Mouse (Mus musculus) erythroblast, embryonic 14.5 days (primary cell): Measurements from ENCODE around the gene Cwh43. TPM values are rescaled to one million over a fixed set of nuclear protein-coding genes. Genes with fewer than 3 reads are reported as not detected.

Experiments used
- H3K27me3 ChIP-seq: 2 replicates; pipeline ENCODE4 v1.6.1; 2012; ENCODE audit warnings: inconsistent platforms; ENCODE audit not compliant: control insufficient read depth
- H3K36me3 ChIP-seq: 2 replicates; pipeline ENCODE4 v1.6.1; 2012; ENCODE audit warnings: mild to moderate bottlenecking, inconsistent platforms; ENCODE audit not compliant: control insufficient read depth
- H3K4me1 ChIP-seq: 2 replicates; pipeline ENCODE4 v1.6.1; 2012; ENCODE audit warnings: inconsistent platforms; ENCODE audit not compliant: control insufficient read depth
- H3K4me3 ChIP-seq: replicated peaks from 2 replicates; pipeline ENCODE3; 2012; ENCODE audit warnings: moderate library complexity, mild to moderate bottlenecking, inconsistent platforms
- H3K9me3 ChIP-seq: 2 replicates; pipeline ENCODE4 v1.6.1; 2012; ENCODE audit warnings: low read length, inconsistent platforms, mixed read lengths; ENCODE audit not compliant: control insufficient read depth
- GATA1 ChIP-seq: IDR thresholded peaks from 2 replicates; pipeline ENCODE4 v1.6.1; 2012; ENCODE audit warnings: low read length, inconsistent platforms, mixed read lengths
- TAL1 ChIP-seq: IDR thresholded peaks from 3 replicates; pipeline ENCODE4 v1.6.1; 2012; ENCODE audit warnings: low read length, inconsistent platforms, mixed read lengths
- polyA plus RNA-seq: library from polyadenylated mRNA; stranded (reverse); fragments of >175 nt; gene quantifications from 2 replicates; pipeline ENCODE4 v1.2.3, GENCODE M21; 2012

Gene Cwh43
- polyA plus RNA-seq, 1 experiment: not detected

DNA sequence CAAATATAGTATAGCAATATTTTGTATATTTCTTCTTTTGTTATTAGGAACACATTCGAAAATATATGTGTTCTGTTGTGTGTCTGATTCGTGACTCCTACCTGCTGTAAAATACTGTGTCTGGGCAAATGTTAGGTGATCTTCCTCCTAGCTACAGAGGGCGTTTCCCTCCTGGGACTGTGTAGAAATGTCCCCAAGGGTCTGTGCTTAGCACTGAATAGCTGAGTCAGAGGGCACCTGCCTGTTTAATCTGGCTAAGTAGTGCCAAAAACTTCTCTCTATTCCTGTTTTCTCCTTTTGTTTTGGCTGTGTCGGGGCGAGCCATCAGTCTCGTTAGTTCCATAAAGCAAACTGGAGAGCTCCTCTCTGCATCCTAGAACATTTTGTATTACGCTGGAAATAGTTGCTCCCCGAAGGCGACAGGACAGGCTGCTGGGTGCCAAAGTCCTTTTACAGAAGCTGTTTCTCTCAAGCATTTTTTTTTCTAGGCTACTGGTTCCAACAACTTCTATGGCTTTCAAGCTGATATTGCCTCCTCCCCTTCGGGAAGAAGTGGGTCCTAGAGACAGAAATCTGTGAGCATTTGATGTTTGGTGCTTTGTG lies 36.9 kb upstream of the Cwh43 start:
- TF ChIP-seq TAL1: no peak
- TF ChIP-seq GATA1: no peak
- peaks cover 32% of the 10 kb centered on the region for H3K4me1 ChIP-seq
- H3K4me3 ChIP-seq: no peak overlapping the region
- no peaks in the 10 kb centered on the region for H3K36me3 ChIP-seq
- no peaks in the 10 kb centered on the region for H3K9me3 ChIP-seq
- peaks cover 23% of the 10 kb centered on the region for H3K27me3 ChIP-seq

DNA sequence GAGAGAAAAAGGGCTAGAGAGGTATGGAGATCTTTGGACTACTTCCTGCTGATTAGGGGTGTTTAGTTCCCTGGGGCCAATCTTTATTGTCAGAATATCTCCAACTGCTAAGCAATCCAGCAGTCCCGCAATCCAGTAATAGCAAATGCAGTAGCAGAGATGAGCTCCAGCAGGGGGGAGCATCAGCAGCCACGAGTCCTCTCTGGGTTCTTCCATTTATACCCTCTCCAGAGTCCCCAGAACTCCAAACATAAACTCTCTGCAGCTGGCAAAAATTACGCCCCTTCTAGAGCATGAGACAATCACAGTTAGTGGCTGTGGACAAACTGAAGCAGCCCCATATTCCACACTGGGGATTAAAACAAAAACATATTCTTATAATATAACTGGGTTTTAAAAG lies 36.1 kb upstream of the Cwh43 start:
- no peak for TF ChIP-seq TAL1
- TF ChIP-seq GATA1: no peak
- Histone ChIP-seq H3K27me3 (peaks cover 23% of the 10 kb centered on the region), H3K36me3 (no peaks in the 10 kb centered on the region), H3K4me1 (peaks cover 24% of the 10 kb centered on the region), H3K9me3 (no peaks in the 10 kb centered on the region), H3K4me3 (no peak overlapping the region)

DNA sequence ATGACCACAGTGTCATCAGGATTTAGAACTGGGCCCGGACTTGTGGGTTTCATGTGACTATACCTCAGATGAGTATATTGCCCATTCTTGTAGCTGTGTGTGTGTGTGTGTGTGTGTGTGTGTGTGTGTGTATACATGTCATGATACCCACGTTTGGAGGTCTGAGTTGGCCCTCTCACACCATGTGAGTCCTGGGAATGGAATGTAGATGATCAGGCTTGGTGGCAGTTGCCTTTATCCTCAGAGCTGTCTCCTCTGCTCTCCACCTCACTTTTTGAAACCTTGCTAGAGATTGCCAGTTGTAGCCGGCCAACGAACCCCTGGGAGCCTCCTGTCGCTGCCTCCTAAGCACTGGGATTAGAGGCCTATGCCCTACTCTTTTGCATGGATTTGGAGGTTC lies 33.3 kb upstream of the Cwh43 start:
- Histone ChIP-seq H3K4me1 (peaks cover 16% of the 10 kb centered on the region), H3K9me3 (no peaks in the 10 kb centered on the region), H3K4me3 (no peak overlapping the region), H3K36me3 (no peaks in the 10 kb centered on the region), H3K27me3 (peaks cover 27% of the 10 kb centered on the region)
- TF ChIP-seq GATA1 (no peak), TAL1 (no peak)

DNA sequence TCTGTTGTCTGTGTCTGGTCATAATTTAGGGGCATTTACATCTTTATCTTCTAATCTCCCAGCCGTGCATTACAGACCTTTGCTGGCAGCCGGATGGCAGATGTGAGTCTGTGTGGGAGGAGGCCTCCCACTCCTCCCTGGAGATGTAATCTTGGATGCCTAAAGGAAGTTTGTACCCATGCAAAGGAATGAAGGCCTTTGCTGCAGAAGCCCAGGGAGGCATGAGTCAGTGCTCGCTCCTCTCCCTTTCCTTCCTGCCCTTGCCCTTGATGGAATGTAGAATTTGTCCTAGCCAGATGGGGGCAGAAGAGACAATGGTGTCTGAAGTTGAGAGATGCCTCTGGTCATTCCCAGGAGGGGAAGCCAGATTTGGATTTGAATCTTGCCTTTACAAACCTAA lies 32.7 kb upstream of the Cwh43 start:
- TF ChIP-seq GATA1 (no peak), TAL1 (no peak)
- Histone ChIP-seq H3K36me3 (no peaks in the 10 kb centered on the region), H3K27me3 (peaks cover 22% of the 10 kb centered on the region), H3K4me1 (peaks cover 14% of the 10 kb centered on the region), H3K9me3 (no peaks in the 10 kb centered on the region), H3K4me3 (no peak overlapping the region)

DNA sequence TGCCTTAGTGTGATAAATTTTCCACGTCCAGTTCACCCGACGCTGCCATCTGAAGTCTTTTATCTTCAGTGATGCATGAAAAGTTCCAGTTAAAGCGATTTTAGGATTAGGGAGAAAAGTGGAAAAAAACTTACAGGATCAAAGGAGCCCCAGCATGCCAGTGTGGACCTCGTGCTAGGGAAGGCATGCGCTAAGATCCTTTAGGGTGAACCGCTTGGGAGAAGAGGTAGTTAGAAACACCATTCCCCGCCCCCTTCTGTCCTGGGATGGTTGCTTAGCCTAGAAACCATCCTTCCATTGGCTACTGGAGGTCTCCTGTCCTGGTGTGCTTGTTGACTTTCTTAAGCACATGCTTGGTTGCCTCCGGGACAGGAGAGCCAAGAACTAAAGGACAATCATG lies 29.8 kb upstream of the Cwh43 start:
- Histone ChIP-seq H3K36me3 (no peaks in the 10 kb centered on the region), H3K27me3 (peaks cover 19% of the 10 kb centered on the region), H3K4me3 (no peak overlapping the region), H3K4me1 (peaks cover 19% of the 10 kb centered on the region), H3K9me3 (no peaks in the 10 kb centered on the region)
- TF ChIP-seq GATA1: no peak
- TF ChIP-seq TAL1: no peak

DNA sequence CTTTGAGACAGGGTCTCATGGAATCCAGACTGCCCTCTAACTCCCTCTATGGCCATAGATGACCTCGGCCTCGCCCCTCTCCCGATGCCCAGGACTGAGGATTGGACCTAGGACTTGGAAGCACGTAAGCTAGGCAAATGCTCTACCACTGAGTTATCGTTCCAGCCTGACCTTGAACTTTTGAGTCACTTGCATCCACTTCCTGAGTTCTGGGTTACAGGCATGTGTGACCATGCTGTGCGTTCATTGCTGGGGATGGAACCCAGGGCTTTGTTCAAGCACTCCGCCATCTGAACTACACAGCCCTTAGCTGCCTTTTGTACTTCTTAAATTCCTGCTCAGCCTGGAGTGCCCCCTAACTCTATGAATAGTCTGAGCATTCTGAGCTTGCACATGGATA lies 29.4 kb upstream of the Cwh43 start:
- no peaks in the 10 kb centered on the region for H3K36me3 ChIP-seq
- TF ChIP-seq TAL1 (no peak), GATA1 (no peak)
- H3K4me3 ChIP-seq: no peak overlapping the region
- H3K4me1 ChIP-seq: peaks cover 16% of the 10 kb centered on the region
- peaks cover 22% of the 10 kb centered on the region for H3K27me3 ChIP-seq
- no peaks in the 10 kb centered on the region for H3K9me3 ChIP-seq

DNA sequence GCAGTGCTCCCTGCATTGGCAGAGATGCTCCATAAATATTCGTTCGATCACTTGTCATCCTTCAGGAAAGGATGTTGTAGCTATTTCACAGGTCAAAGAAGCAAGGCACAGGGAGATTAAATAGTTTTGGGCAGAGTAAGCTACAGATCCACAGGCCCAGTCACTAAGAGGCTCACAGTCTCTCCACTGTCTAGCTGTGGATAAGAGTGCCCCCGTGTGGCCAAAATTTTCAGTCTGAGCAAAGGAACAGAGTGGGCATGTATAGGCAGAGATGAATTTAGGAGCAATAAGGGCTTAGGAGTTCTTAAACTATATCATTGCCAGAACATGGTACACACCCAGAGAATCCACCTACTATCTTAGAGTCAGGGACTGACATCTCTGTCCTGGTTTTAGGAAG lies 26.0 kb upstream of the Cwh43 start:
- TF ChIP-seq TAL1 (no peak), GATA1 (no peak)
- Histone ChIP-seq H3K27me3 (peaks cover 28% of the 10 kb centered on the region), H3K36me3 (no peaks in the 10 kb centered on the region)

DNA sequence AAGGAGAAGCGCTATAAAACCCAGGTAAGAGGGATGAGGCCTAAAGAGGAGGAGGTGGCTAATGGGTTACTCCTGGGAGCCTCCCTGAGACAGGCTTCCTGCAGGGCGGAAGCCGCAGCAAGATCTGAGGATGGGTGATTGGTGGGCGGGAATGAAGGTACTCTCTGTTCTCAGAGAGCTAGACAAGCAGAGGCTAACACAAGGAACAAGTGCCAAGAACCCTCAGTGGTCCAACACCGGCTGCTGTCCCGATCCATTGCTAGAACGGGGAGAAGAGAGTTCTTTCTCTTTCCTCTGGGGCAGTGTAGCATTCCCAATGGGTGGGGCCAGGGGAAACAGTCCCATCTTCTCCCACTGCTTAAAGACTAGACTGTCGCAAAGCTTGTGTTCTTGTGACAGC lies 25.0 kb upstream of the Cwh43 start:
- TF ChIP-seq TAL1 (no peak), GATA1 (no peak)
- H3K27me3 ChIP-seq: peaks cover 25% of the 10 kb centered on the region
- no peaks in the 10 kb centered on the region for H3K36me3 ChIP-seq
- no peak overlapping the region for H3K4me3 ChIP-seq
- H3K9me3 ChIP-seq: no peaks in the 10 kb centered on the region
- H3K4me1 ChIP-seq: peaks cover 12% of the 10 kb centered on the region

More for the DNA sequence above, 26.0 kb upstream of the Cwh43 start:
- Histone ChIP-seq H3K9me3 (no peaks in the 10 kb centered on the region), H3K4me3 (no peak overlapping the region), H3K4me1 (peaks cover 12% of the 10 kb centered on the region)

DNA sequence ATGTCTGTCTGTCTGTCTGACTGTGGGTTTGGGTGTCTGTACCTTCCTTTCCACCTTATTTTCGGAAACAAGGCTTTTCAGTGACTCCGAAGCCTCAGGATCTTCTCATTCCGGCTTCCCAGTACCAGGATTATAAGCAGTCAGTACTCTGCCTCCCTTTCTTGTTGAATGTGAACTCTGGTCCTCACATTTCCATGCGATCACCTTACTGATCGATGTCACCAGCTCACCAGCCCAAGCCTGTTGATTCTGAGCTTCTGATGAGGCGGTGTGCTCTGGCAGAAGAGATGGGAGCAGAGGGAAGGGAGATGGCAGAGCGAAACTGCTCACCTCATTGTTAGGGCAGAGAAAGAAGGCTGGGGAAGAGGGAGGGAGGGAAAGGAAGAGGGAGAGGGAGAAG lies 24.4 kb upstream of the Cwh43 start:
- peaks cover 12% of the 10 kb centered on the region for H3K4me1 ChIP-seq
- peaks cover 19% of the 10 kb centered on the region for H3K27me3 ChIP-seq
- H3K9me3 ChIP-seq: no peaks in the 10 kb centered on the region
- H3K4me3 ChIP-seq: no peak overlapping the region
- H3K36me3 ChIP-seq: no peaks in the 10 kb centered on the region
- no peak for TF ChIP-seq GATA1
- TF ChIP-seq TAL1: no peak

DNA sequence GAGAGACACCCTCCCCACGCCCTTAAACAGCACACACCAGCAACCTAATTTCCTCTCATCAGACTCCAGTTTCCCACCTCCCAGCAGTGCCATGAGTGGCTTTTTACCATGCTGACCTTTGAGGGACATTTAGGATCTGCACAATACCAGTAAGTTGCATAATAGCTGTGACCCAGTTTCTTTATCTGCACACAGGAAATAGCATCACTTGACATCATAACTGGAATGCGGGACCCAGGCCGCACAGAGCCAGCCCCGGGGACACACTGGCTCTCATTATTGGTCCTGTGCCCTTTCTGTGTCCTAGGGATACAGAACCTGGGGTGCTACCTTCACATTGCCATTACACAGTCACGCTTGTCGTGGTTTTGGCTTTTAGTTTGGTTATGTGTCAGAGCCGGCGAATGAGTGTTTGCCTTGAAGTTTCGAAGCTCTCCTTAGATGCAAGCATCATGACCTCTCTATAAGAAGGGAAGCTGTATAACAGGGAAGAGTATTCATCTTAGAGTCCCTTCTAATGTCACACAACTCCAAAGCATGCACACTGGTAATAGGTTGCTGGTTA lies 23.8 kb upstream of the Cwh43 start:
- Histone ChIP-seq H3K9me3 (no peaks in the 10 kb centered on the region), H3K4me3 (no peak overlapping the region), H3K4me1 (peaks cover 12% of the 10 kb centered on the region), H3K27me3 (peaks cover 17% of the 10 kb centered on the region), H3K36me3 (no peaks in the 10 kb centered on the region)
- TF ChIP-seq GATA1 (no peak), TAL1 (no peak)
